Mouse (Mus musculus) C2C12 (cell line): ENCODE measurements around the gene Gm38431.

Experiments
- CTCF ChIP-seq: IDR thresholded peaks from one replicate; pipeline ENCODE4 v1.5.1; 2011; ENCODE audit not compliant: control insufficient read depth, insufficient read depth, insufficient read length
- MAX ChIP-seq: IDR thresholded peaks from one replicate; pipeline ENCODE4 v1.6.1; 2011; ENCODE audit warnings: mild to moderate bottlenecking, control low read depth
- USF1 ChIP-seq: IDR thresholded peaks from one replicate; pipeline ENCODE4 v1.6.1; 2011; ENCODE audit warnings: low read depth, mild to moderate bottlenecking, control low read depth, moderate library complexity

GRCm38 (mm10) chr9:21031896-21032351 lies 59.9 kb downstream of the Gm38431 start, which contains the start of gene Icam5:
- no peak for TF ChIP-seq CTCF
- TF ChIP-seq MAX: no peak
- no peak for TF ChIP-seq USF1
